Mouse (Mus musculus) T-cell, adult 66 days (primary cell): ENCODE results near the gene Padi4. TPM values are rescaled to one million over a fixed set of nuclear protein-coding genes. Genes with fewer than 3 reads are reported as not detected.

Experiments used
- total RNA-seq, 2 experiments: library from RNA; stranded (reverse); gene quantifications; 3 replicates in 1 of 2; 4 replicates in 1 of 2; pipeline ENCODE4 v1.2.4; 2023

Gene Padi4
- 1 to 10 TPM in 1 of 2 experiments, under 1 TPM in 1; 0.47 to 1.1 TPM for total RNA-seq

GRCm38 (mm10) chr4:140774025-140774800 is at the start of gene Padi4:
Gene Padi4, minus strand, starts transcription at chr4:140774236.

DNA sequence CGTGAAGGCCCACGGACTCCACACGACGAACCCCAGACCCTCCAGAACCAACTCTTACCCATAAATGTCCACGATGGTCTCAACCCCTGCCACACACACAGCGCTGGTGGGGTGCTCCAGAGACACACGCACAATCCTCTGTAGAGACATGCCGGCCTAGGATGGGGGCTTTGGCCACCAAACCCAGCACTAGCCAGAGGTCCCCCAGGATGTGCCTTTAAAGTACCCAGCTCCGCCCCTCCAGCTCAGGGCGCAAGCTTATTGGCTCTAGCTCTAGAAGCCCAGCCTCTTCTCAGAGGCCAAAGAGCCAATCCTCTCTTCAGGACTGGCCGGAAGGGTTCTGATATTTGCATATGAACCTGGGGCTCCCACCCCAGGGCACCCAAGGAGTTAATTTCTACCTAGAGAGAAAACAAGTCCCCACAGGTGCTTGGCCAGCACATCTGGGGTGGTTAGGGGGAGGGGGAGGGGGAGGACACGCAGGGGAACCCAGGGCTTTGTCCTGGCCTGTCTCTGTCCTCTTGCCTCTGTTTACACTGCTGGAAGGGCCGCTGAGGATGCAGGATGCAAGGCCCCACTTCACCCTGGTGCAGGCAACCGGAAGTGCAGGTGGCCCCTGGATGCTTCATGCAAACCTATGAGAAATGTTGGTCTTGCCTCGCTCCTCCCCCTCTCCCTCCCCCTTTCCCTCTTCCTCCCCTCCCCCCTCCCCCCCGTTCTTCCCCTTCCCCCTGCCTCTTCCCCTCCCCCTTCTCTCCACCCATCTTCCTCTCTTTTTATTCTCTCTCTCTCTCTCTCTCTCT is 36.6 kb upstream of the Padi4 start, which contains the start of gene Padi3:
Gene Padi3, minus strand, starts transcription at position 191 of the 803 bp plus-strand sequence.

GRCm38 (mm10) chr4:140742543-140742942 is 31.5 kb downstream of the Padi4 start, which contains the start of gene Padi6:
Gene Padi6, minus strand, starts transcription at chr4:140742643.

GRCm38 (mm10) chr4:140700269-140701018 is 73.6 kb downstream of the Padi4 start, which contains the start of gene Rcc2:
Gene Rcc2, plus strand, starts transcription at chr4:140700541.

Other genes with a start within 250 kb of the Padi4 start
- under 1 TPM; 0.15 to 0.50 TPM for gene Arhgef10l, start 108.2 kb downstream of the Padi4 start, total RNA-seq
- gene Rcc2, start 73.7 kb downstream of the Padi4 start, total RNA-seq: 100 to 1,000 TPM; 130 to 131 TPM
- gene Padi6, start 31.6 kb downstream of the Padi4 start, total RNA-seq: not detected
- under 1 TPM; 0.41 to 0.56 TPM for gene Padi3, start 36.4 kb upstream of the Padi4 start, total RNA-seq
- gene Padi1, start 71.5 kb upstream of the Padi4 start, total RNA-seq: 1 to 10 TPM in 1 of 2 experiments, under 1 TPM in 1; 0.38 to 1.0 TPM
- gene Padi2, start 132.1 kb upstream of the Padi4 start, total RNA-seq: 10 to 100 TPM; 41.5 to 43.8 TPM
- gene Sdhb, start 187.0 kb upstream of the Padi4 start, total RNA-seq: 10 to 100 TPM; 94.5 to 94.6 TPM
- 10 to 100 TPM; 32.2 to 32.9 TPM for gene Atp13a2, start 212.6 kb upstream of the Padi4 start, total RNA-seq
- gene Mfap2, start 236.2 kb upstream of the Padi4 start, total RNA-seq: under 1 TPM in 1 of 2 experiments, not detected in 1; 0.53 TPM